In genomic region chr8:3568378-3568777, GRCm38 (mm10) we compare ENCODE assay signal across 11 mouse cellular contexts. TPM values are rescaled to one million over a fixed set of nuclear protein-coding genes. Genes with fewer than 3 reads are reported as not detected.
DNase-seq lines count a peak whose midpoint lies in the region; ATAC-seq lines count a peak whose summit lies in the region.
"Had no signal": no experiment of that assay in that cellular context is flagged by ENCODE, and none has a peak within 500 bp of the region (broad histone marks: within the 10 kb centered on the region; RNA-seq: fewer than 3 reads in every experiment).

No protein-coding gene starts in this region.

- peak overlapping the region; percentile 83 for H3K27ac ChIP-seq in heart, embryonic 10.5 days
- H3K27ac ChIP-seq in midbrain, embryonic 11.5 days (ENCODE audit: low read depth, low read length) = peak overlapping the region; percentile 61; the same call in 1 of the 2 replicates
- H3K27ac ChIP-seq in midbrain, embryonic 15.5 days = no peak overlapping the region
- peak overlapping the region; percentile 50; the same call in 1 of the 2 replicates for H3K27ac ChIP-seq in liver, embryonic 13.5 days

- 14% methylated on average over 7 of the region's 7 CpGs for WGBS in heart, embryonic 10.5 days
- 5% methylated on average over 7 of the region's 7 CpGs for WGBS in midbrain, embryonic 11.5 days
- WGBS in midbrain, embryonic 15.5 days = 3% methylated on average over 7 of the region's 7 CpGs
- 17% methylated on average over 7 of the region's 7 CpGs for WGBS in liver, embryonic 13.5 days (ENCODE audit: insufficient replicate concordance)

- H3K9ac ChIP-seq in midbrain, embryonic 11.5 days (ENCODE audit: low read length) = peak overlapping the region; percentile 69
- H3K9ac ChIP-seq in midbrain, embryonic 15.5 days = no peak overlapping the region
- H3K9ac ChIP-seq in liver, embryonic 13.5 days = no peak overlapping the region

- no peaks in the 10 kb centered on the region for H3K9me3 ChIP-seq in heart, embryonic 10.5 days
- H3K9me3 ChIP-seq in midbrain, embryonic 11.5 days (ENCODE audit: control insufficient read depth, low read length) = no peaks in the 10 kb centered on the region
- no peaks in the 10 kb centered on the region for H3K9me3 ChIP-seq in midbrain, embryonic 15.5 days
- no peaks in the 10 kb centered on the region for H3K9me3 ChIP-seq in liver, embryonic 13.5 days (replicated peaks)

- peak; percentile 39; the same call in 1 of the 2 replicates for ATAC-seq in midbrain, embryonic 11.5 days (ENCODE audit: low FRiP score)
- ATAC-seq in midbrain, embryonic 15.5 days (replicated peaks) = no peak
- no peak for ATAC-seq in liver, embryonic 13.5 days (ENCODE audit: low read depth)

- H3K27me3 ChIP-seq in heart, embryonic 10.5 days (ENCODE audit: insufficient read depth, poor library complexity, severe bottlenecking) = no peaks in the 10 kb centered on the region
- no peaks in the 10 kb centered on the region for H3K27me3 ChIP-seq in midbrain, embryonic 11.5 days (ENCODE audit: control insufficient read depth, insufficient read depth, low read length)
- H3K27me3 ChIP-seq in midbrain, embryonic 15.5 days (replicated peaks) = no peaks in the 10 kb centered on the region
- H3K27me3 ChIP-seq in liver, embryonic 13.5 days = no peaks in the 10 kb centered on the region

- no peak for DNase-seq in heart, embryonic 10.5 days (ENCODE audit: low spot score)
- DNase-seq in heart, postnatal 10 days = no peak
- peak; percentile 86 for DNase-seq in midbrain, embryonic 11.5 days (ENCODE audit: low spot score, missing footprints)
- no peak for DNase-seq in liver, embryonic 13.5 days
- DNase-seq in ovary, adult 18-20 months (ENCODE audit: low spot score) = no peak
- DNase-seq in frontal cortex, postnatal 25 days (ENCODE audit: low spot score in 2 of 2) = no peak
- no peak for DNase-seq in retina, embryonic 14.5 days (ENCODE audit: low spot score)
- DNase-seq: cerebellum, adult 18-20 months; spleen, adult 18-20 months had no signal

- H3K4me1 ChIP-seq in heart, embryonic 10.5 days = peaks cover 14% of the 10 kb centered on the region
- H3K4me1 ChIP-seq in midbrain, embryonic 11.5 days (ENCODE audit: control insufficient read depth, insufficient read depth, low read length) = peaks cover 6% of the 10 kb centered on the region; the same call in 1 of the 2 replicates
- peaks cover 10% of the 10 kb centered on the region; the same call in 1 of the 2 replicates for H3K4me1 ChIP-seq in midbrain, embryonic 15.5 days
- H3K4me1 ChIP-seq in liver, embryonic 13.5 days (replicated peaks) = no peaks in the 10 kb centered on the region

- H3K36me3 ChIP-seq in heart, embryonic 10.5 days = no peaks in the 10 kb centered on the region
- H3K36me3 ChIP-seq in midbrain, embryonic 11.5 days (ENCODE audit: control insufficient read depth, insufficient read depth, low read length) = no peaks in the 10 kb centered on the region
- no peaks in the 10 kb centered on the region for H3K36me3 ChIP-seq in midbrain, embryonic 15.5 days (replicated peaks)
- no peaks in the 10 kb centered on the region for H3K36me3 ChIP-seq in liver, embryonic 13.5 days

- intact Hi-C loops in heart, postnatal 10 days (cut with DNase I) = no loop called here

- H3K4me2 ChIP-seq in midbrain, embryonic 11.5 days = peak overlapping the region; percentile 55
- no peak overlapping the region for H3K4me2 ChIP-seq in midbrain, embryonic 15.5 days
- peak overlapping the region; percentile 42 for H3K4me2 ChIP-seq in liver, embryonic 13.5 days

- H3K4me3 ChIP-seq in heart, embryonic 10.5 days = peak overlapping the region; percentile 54
- H3K4me3 ChIP-seq in midbrain, embryonic 11.5 days (ENCODE audit: low read depth, low read length) = peak overlapping the region; percentile 34
- H3K4me3 ChIP-seq in midbrain, embryonic 15.5 days = no peak overlapping the region
- H3K4me3 ChIP-seq in liver, embryonic 13.5 days (replicated peaks) = peak overlapping the region; percentile 23

RNA-seq across cellular contexts. Expression of gene C330021F23Rik, which starts 0.6 kb away (rescaled TPM):
- 3.8 and 5.0 TPM in 2 replicates for polyA plus RNA-seq in heart, embryonic 10.5 days (2016; fragmentation: Nextera tagmentation; extraction: Ambion mirVana)
- total RNA-seq in heart, postnatal 10 days (2021) = under 1 TPM; 0.30 to 0.91 TPM
- 6.3 and 8.1 TPM in 2 replicates for polyA plus RNA-seq in midbrain, embryonic 11.5 days (2014; fragmentation: Nextera tagmentation; extraction: Ambion mirVana)
- 0.43 and 0.57 TPM in 2 replicates for polyA plus RNA-seq in midbrain, embryonic 15.5 days (2015; fragmentation: Nextera tagmentation; extraction: Ambion mirVana)
- polyA plus RNA-seq in liver, embryonic 13.5 days (2015; fragmentation: Nextera tagmentation; extraction: Ambion mirVana) = 2.5 and 2.8 TPM in 2 replicates
- total RNA-seq: gastrocnemius, adult 8-10 months had no signal

RNA-seq across cellular contexts. Expression of gene Camsap3, which starts 18.7 kb away (rescaled TPM):
- polyA plus RNA-seq in heart, embryonic 10.5 days (2016; fragmentation: Nextera tagmentation; extraction: Ambion mirVana) = 2.3 and 3.9 TPM in 2 replicates
- total RNA-seq in heart, postnatal 10 days (2021) = 1 to 10 TPM; 1.1 to 1.9 TPM
- 11.3 and 11.9 TPM in 2 replicates for polyA plus RNA-seq in midbrain, embryonic 11.5 days (2014; fragmentation: Nextera tagmentation; extraction: Ambion mirVana)
- 51.8 and 53.5 TPM in 2 replicates for polyA plus RNA-seq in midbrain, embryonic 15.5 days (2015; fragmentation: Nextera tagmentation; extraction: Ambion mirVana)
- polyA plus RNA-seq in liver, embryonic 13.5 days (2015; fragmentation: Nextera tagmentation; extraction: Ambion mirVana) = 1.3 and 1.4 TPM in 2 replicates

RNA-seq across cellular contexts. Expression of gene Xab2, which starts 52.7 kb away (rescaled TPM):
- polyA plus RNA-seq in heart, embryonic 10.5 days (2016; fragmentation: Nextera tagmentation; extraction: Ambion mirVana) = 46.5 and 52.8 TPM in 2 replicates
- 10 to 100 TPM; 18.8 to 21.5 TPM for total RNA-seq in heart, postnatal 10 days (2021)
- 58.6 and 63.8 TPM in 2 replicates for polyA plus RNA-seq in midbrain, embryonic 11.5 days (2014; fragmentation: Nextera tagmentation; extraction: Ambion mirVana)
- polyA plus RNA-seq in midbrain, embryonic 15.5 days (2015; fragmentation: Nextera tagmentation; extraction: Ambion mirVana) = 54.2 and 58.7 TPM in 2 replicates
- polyA plus RNA-seq in liver, embryonic 13.5 days (2015; fragmentation: Nextera tagmentation; extraction: Ambion mirVana) = 34.9 and 35.3 TPM in 2 replicates

RNA-seq across cellular contexts. Expression of gene Pet100, which starts 53.0 kb away (rescaled TPM):
- polyA plus RNA-seq in heart, embryonic 10.5 days (2016; fragmentation: Nextera tagmentation; extraction: Ambion mirVana) = 89.6 and 94.8 TPM in 2 replicates
- total RNA-seq in heart, postnatal 10 days (2021) = 10 to 100 TPM; 69.8 to 76.2 TPM
- 96.9 and 113 TPM in 2 replicates for polyA plus RNA-seq in midbrain, embryonic 11.5 days (2014; fragmentation: Nextera tagmentation; extraction: Ambion mirVana)
- polyA plus RNA-seq in midbrain, embryonic 15.5 days (2015; fragmentation: Nextera tagmentation; extraction: Ambion mirVana) = 73.4 and 84.0 TPM in 2 replicates
- 93.4 and 99.6 TPM in 2 replicates for polyA plus RNA-seq in liver, embryonic 13.5 days (2015; fragmentation: Nextera tagmentation; extraction: Ambion mirVana)

RNA-seq across cellular contexts. Expression of gene Pnpla6, which starts 53.2 kb away (rescaled TPM):
- 18.3 and 19.7 TPM in 2 replicates for polyA plus RNA-seq in heart, embryonic 10.5 days (2016; fragmentation: Nextera tagmentation; extraction: Ambion mirVana)
- total RNA-seq in heart, postnatal 10 days (2021) = 10 to 100 TPM; 12.9 to 13.8 TPM
- polyA plus RNA-seq in midbrain, embryonic 11.5 days (2014; fragmentation: Nextera tagmentation; extraction: Ambion mirVana) = 15.6 and 15.8 TPM in 2 replicates
- 42.5 and 45.5 TPM in 2 replicates for polyA plus RNA-seq in midbrain, embryonic 15.5 days (2015; fragmentation: Nextera tagmentation; extraction: Ambion mirVana)
- polyA plus RNA-seq in liver, embryonic 13.5 days (2015; fragmentation: Nextera tagmentation; extraction: Ambion mirVana) = 10.6 and 12.4 TPM in 2 replicates
